Comparison of ENCODE assay signal across 11 mouse cellular contexts in genomic region chr13:52879918-52880317, GRCm38 (mm10). TPM values are rescaled to one million over a fixed set of nuclear protein-coding genes. Genes with fewer than 3 reads are reported as not detected.
A peak's percentile ranks its signal among the peaks of the same experiment; 100 is the strongest.
DNase-seq lines count a peak whose midpoint lies in the region; ATAC-seq and TF ChIP-seq lines count a peak whose summit lies in the region.
"Had no signal": no experiment of that assay in that cellular context is flagged by ENCODE, and none has a peak within 500 bp of the region (broad histone marks: within the 10 kb centered on the region; RNA-seq: fewer than 3 reads in every experiment).

No protein-coding gene starts in this region.

- no peak overlapping the region for H3K4me2 ChIP-seq in limb, embryonic 13.5 days (replicated peaks)
- H3K4me2 ChIP-seq: liver, embryonic 13.5 days had no signal

- H3K36me3 ChIP-seq in limb, embryonic 13.5 days: no peaks in the 10 kb centered on the region
- H3K36me3 ChIP-seq: liver, embryonic 13.5 days had no signal

- no peak for TF ChIP-seq CTCF in left cerebral cortex, adult 2 months (IDR thresholded peaks at IDR 0.05)

- intact Hi-C loops in heart, postnatal 25 days (cut with DNase I): no loop called here
- intact Hi-C loops in gastrocnemius, postnatal 14 days (cut with DNase I; ENCODE audit: low total_unique reads): no loop called here
- intact Hi-C loops in left cerebral cortex, adult 2 months (cut with DNase I): loop anchor here (1.0 to 5.0 kb wide), 2 partner anchors 47 to 100 kb away; partner anchors contain the start of gene Auh

- WGBS in limb, embryonic 13.5 days: 65% methylated on average over 12 of the region's 12 CpGs

- H3K4me1 ChIP-seq in limb, embryonic 13.5 days: peaks cover 29% of the 10 kb centered on the region
- H3K4me1 ChIP-seq: liver, embryonic 13.5 days had no signal

- ATAC-seq in limb, embryonic 13.5 days (ENCODE audit: low FRiP score, low read depth): no peak
- ATAC-seq in inflammation-experienced regulatory T-cells, adult 6 months: no peak

- peak; percentile 91 for DNase-seq in heart, adult 11 months
- DNase-seq in heart, postnatal 25 days (ENCODE audit: low spot score): no peak
- DNase-seq in ZHBTc4 (ENCODE audit: low read depth, low spot score): peak; percentile 85
- peak; percentile 50 for DNase-seq in gastrocnemius, postnatal 14 days
- DNase-seq in left cerebral cortex, adult 2 months (ENCODE audit: extremely low spot score in 1 of 2, low spot score in 2 of 2): no peak
- no peak for DNase-seq in kidney, postnatal 14 days
- DNase-seq: liver, embryonic 13.5 days had no signal

- H3K27ac ChIP-seq in limb, embryonic 13.5 days: peak overlapping the region; percentile 33; the same call in 1 of the 2 replicates
- H3K27ac ChIP-seq in left cerebral cortex, adult 2 months: no peak overlapping the region
- H3K27ac ChIP-seq: liver, embryonic 13.5 days had no signal

- peak overlapping the region; percentile 20; the same call in 1 of the 2 replicates for H3K9ac ChIP-seq in limb, embryonic 13.5 days
- H3K9ac ChIP-seq: liver, embryonic 13.5 days had no signal

- H3K9me3 ChIP-seq in limb, embryonic 13.5 days: no peaks in the 10 kb centered on the region
- H3K9me3 ChIP-seq: G1E; liver, embryonic 13.5 days had no signal

- no peaks in the 10 kb centered on the region for H3K27me3 ChIP-seq in limb, embryonic 13.5 days
- H3K27me3 ChIP-seq: liver, embryonic 13.5 days had no signal

- H3K4me3 ChIP-seq in limb, embryonic 13.5 days: no peak overlapping the region
- H3K4me3 ChIP-seq in left cerebral cortex, adult 2 months: no peak overlapping the region
- H3K4me3 ChIP-seq: erythroblast, embryonic 14.5 days; liver, embryonic 13.5 days had no signal

RNA-seq across cellular contexts. Expression of gene Auh, which starts 49.6 kb away (rescaled TPM):
- 100 to 1,000 TPM; 114 to 131 TPM for total RNA-seq in heart, postnatal 25 days (2021)
- total RNA-seq in gastrocnemius, postnatal 14 days (2021): 10 to 100 TPM; 47.4 to 65.3 TPM
- polyA plus RNA-seq in limb, embryonic 13.5 days (2015; fragmentation: Nextera tagmentation; extraction: Ambion mirVana): 39.9 and 42.0 TPM in 2 replicates
- 10 to 100 TPM; 25.0 to 28.2 (median 26.2) TPM for polyA plus RNA-seq in inflammation-experienced regulatory T-cells, adult 6 months (2017; shearing (Covaris generic))
- total RNA-seq in left cerebral cortex, adult 2 months (2021): 10 to 100 TPM; 92.3 to 99.0 TPM

Comparison
In these comparisons a context has a peak if more than half of its experiments do, and no peak if none do; other contexts are left out.
1. DNase-seq: peak in heart, adult 11 months (single experiment), ZHBTc4 (single experiment) and gastrocnemius, postnatal 14 days (single experiment); none in heart, postnatal 25 days (single experiment), left cerebral cortex, adult 2 months (0 of 2) and kidney, postnatal 14 days (single experiment).